9 mouse cellular contexts compared by ENCODE assay signal in the genomic region with DNA sequence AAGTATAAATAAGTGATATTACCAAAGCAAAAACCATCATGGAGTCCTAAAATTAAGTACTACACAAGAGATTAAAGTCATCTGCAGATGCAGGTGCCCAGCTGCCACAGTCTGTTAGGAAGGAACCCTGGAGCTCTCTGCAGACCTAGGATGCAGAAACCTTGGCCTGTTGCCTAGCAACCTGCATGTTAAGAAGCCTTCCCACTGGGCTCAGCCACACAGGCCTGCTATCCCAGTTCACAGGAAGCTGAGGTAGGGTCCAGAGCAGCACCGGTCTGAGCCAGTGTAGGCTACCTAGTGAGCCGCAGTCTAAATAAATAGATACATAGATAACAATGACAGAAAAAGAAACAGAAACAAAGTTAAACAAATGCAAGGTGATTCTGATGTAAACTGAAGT. TPM values are rescaled to one million over a fixed set of nuclear protein-coding genes. Genes with fewer than 3 reads are reported as not detected.
DNase-seq lines count a peak whose midpoint lies in the region; ATAC-seq and TF ChIP-seq lines count a peak whose summit lies in the region.
"Had no signal": no experiment of that assay in that cellular context is flagged by ENCODE, and none has a peak within 500 bp of the region (broad histone marks: within the 10 kb centered on the region; RNA-seq: fewer than 3 reads in every experiment).

No protein-coding gene starts in this region.

- no peaks in the 10 kb centered on the region for H3K36me3 ChIP-seq in lung, embryonic 14.5 days (ENCODE audit: insufficient read depth)
- no peaks in the 10 kb centered on the region for H3K36me3 ChIP-seq in hindbrain, embryonic 10.5 days
- no peaks in the 10 kb centered on the region for H3K36me3 ChIP-seq in midbrain, embryonic 11.5 days (ENCODE audit: control insufficient read depth, insufficient read depth, low read length)

- H3K27ac ChIP-seq in lung, embryonic 14.5 days (ENCODE audit: low read depth): no peak overlapping the region
- 0 out of 2 replicates have a peak overlapping the region, but pooled peaks have one; percentile 9 for H3K27ac ChIP-seq in hindbrain, embryonic 10.5 days
- H3K27ac ChIP-seq in midbrain, embryonic 11.5 days (ENCODE audit: low read depth, low read length): no peak overlapping the region
- H3K27ac ChIP-seq: limb, embryonic 13.5 days had no signal

- no peak overlapping the region for H3K4me2 ChIP-seq in lung, embryonic 14.5 days
- no peak overlapping the region for H3K4me2 ChIP-seq in midbrain, embryonic 11.5 days
- H3K4me2 ChIP-seq: limb, embryonic 13.5 days had no signal

- H3K9me3 ChIP-seq in lung, embryonic 14.5 days (ENCODE audit: low read depth, low read length): no peaks in the 10 kb centered on the region
- no peaks in the 10 kb centered on the region for H3K9me3 ChIP-seq in hindbrain, embryonic 10.5 days
- no peaks in the 10 kb centered on the region for H3K9me3 ChIP-seq in midbrain, embryonic 11.5 days (ENCODE audit: control insufficient read depth, low read length)
- H3K9me3 ChIP-seq: limb, embryonic 13.5 days had no signal

- H3K27me3 ChIP-seq in lung, embryonic 14.5 days (ENCODE audit: insufficient read depth, low read length): no peaks in the 10 kb centered on the region
- H3K27me3 ChIP-seq in hindbrain, embryonic 10.5 days (ENCODE audit: insufficient read depth, poor library complexity, severe bottlenecking): no peaks in the 10 kb centered on the region
- H3K27me3 ChIP-seq in midbrain, embryonic 11.5 days (ENCODE audit: control insufficient read depth, insufficient read depth, low read length): no peaks in the 10 kb centered on the region
- H3K27me3 ChIP-seq: limb, embryonic 13.5 days had no signal

- H3K4me3 ChIP-seq in lung, embryonic 14.5 days (ENCODE audit: low read depth, low read length): no peak overlapping the region
- no peak overlapping the region for H3K4me3 ChIP-seq in hindbrain, embryonic 10.5 days
- H3K4me3 ChIP-seq in midbrain, embryonic 11.5 days (ENCODE audit: low read depth, low read length): no peak overlapping the region
- H3K4me3 ChIP-seq: limb, embryonic 13.5 days had no signal

- no peak overlapping the region for H3K9ac ChIP-seq in lung, embryonic 14.5 days
- no peak overlapping the region for H3K9ac ChIP-seq in midbrain, embryonic 11.5 days (ENCODE audit: low read length)
- H3K9ac ChIP-seq: limb, embryonic 13.5 days had no signal

- no peak for ATAC-seq in lung, embryonic 14.5 days (ENCODE audit: insufficient read depth)
- ATAC-seq in midbrain, embryonic 11.5 days (ENCODE audit: low FRiP score): peak; percentile 96

- WGBS in lung, embryonic 14.5 days: 16% methylated on average over 2 of the region's 2 CpGs
- WGBS in hindbrain, embryonic 10.5 days: 23% methylated on average over 2 of the region's 2 CpGs
- 21% methylated on average over 2 of the region's 2 CpGs for WGBS in midbrain, embryonic 11.5 days

- DNase-seq in lung, embryonic 14.5 days: peak; percentile 7
- no peak for DNase-seq in lung, postnatal 25 days (ENCODE audit: low spot score)
- peak; percentile 57 for DNase-seq in hindbrain, embryonic 10.5 days (ENCODE audit: low spot score)
- DNase-seq in midbrain, embryonic 11.5 days (ENCODE audit: low spot score, missing footprints): peak; percentile 91
- DNase-seq in testis, postnatal 10 days (ENCODE audit: low spot score): peak; percentile 44
- no peak for DNase-seq in kidney, adult 8-10 months
- DNase-seq in ovary, adult 18-20 months (ENCODE audit: low spot score): no peak
- DNase-seq in spleen, adult 12 weeks (ENCODE audit: low spot score): no peak

- TF ChIP-seq CTCF in lung, embryonic 14.5 days (IDR thresholded peaks at IDR 0.05; ENCODE audit: low read depth): no peak

- no peaks in the 10 kb centered on the region for H3K4me1 ChIP-seq in lung, embryonic 14.5 days (ENCODE audit: insufficient read depth)
- H3K4me1 ChIP-seq in hindbrain, embryonic 10.5 days (replicated peaks): peaks cover 20% of the 10 kb centered on the region
- H3K4me1 ChIP-seq in midbrain, embryonic 11.5 days (ENCODE audit: control insufficient read depth, insufficient read depth, low read length): 0 out of 2 replicates have a peak, but pooled peaks cover 2% of the 10 kb centered on the region

RNA-seq across cellular contexts. Expression of gene Cartpt, which starts 39.7 kb away (rescaled TPM):
- 0.33 and 0.47 TPM in 2 replicates for polyA plus RNA-seq in lung, embryonic 14.5 days (2014; fragmentation: Nextera tagmentation; extraction: Ambion mirVana)
- polyA plus RNA-seq in hindbrain, embryonic 10.5 days (2016; fragmentation: Nextera tagmentation; extraction: Ambion mirVana): 9.3 and 31.1 TPM in 2 replicates
- polyA plus RNA-seq in midbrain, embryonic 11.5 days (2014; fragmentation: Nextera tagmentation; extraction: Ambion mirVana): 36.2 and 39.3 TPM in 2 replicates

Comparison
In these comparisons a context has a peak if more than half of its experiments do, and no peak if none do; other contexts are left out.
1. DNase-seq: peak in lung, embryonic 14.5 days (single experiment), hindbrain, embryonic 10.5 days (single experiment), midbrain, embryonic 11.5 days (single experiment) and testis, postnatal 10 days (single experiment); none in lung, postnatal 25 days (single experiment), kidney, adult 8-10 months (0 of 2), ovary, adult 18-20 months (single experiment) and spleen, adult 12 weeks (single experiment).